Mouse (Mus musculus) small intestine, adult 2 months (tissue): ENCODE data around the gene Ffar2. TPM values are rescaled to one million over a fixed set of nuclear protein-coding genes. Genes with fewer than 3 reads are reported as not detected.
"Not testable (repeated sequence)": the region's sequence is repeated elsewhere in the genome, so short reads cannot be mapped to it uniquely, and the experiment has no call there.

Experiments
- H3K27ac ChIP-seq: fragments of 200-500 bp; 2 replicates; pipeline ENCODE4 v1.5.1; 2012; ENCODE audit warnings: low read depth, low read length, control low read depth, inconsistent platforms; ENCODE audit not compliant: insufficient read depth
- H3K27me3 ChIP-seq: fragments of 200-500 bp; 2 replicates; pipeline ENCODE4 v1.6.1; 2012; ENCODE audit warnings: mild to moderate bottlenecking, moderate library complexity, low read length, inconsistent platforms; ENCODE audit not compliant: control insufficient read depth, insufficient read depth
- H3K36me3 ChIP-seq: fragments of 200-500 bp; 2 replicates; pipeline ENCODE4 v1.6.1; 2012; ENCODE audit warnings: mild to moderate bottlenecking, low read length, control low read depth, inconsistent platforms; ENCODE audit not compliant: control insufficient read depth, insufficient read depth
- H3K4me1 ChIP-seq: fragments of 200-500 bp; 2 replicates; pipeline ENCODE4 v1.6.1; 2012; ENCODE audit warnings: low read length, inconsistent platforms, mixed read lengths; ENCODE audit not compliant: control insufficient read depth, insufficient read depth, insufficient read length
- H3K4me3 ChIP-seq: fragments of 200-500 bp; 2 replicates; pipeline ENCODE4 v1.5.1; 2012; ENCODE audit warnings: low read depth, mild to moderate bottlenecking, control low read depth, inconsistent platforms, low read length, moderate library complexity
- CTCF ChIP-seq: fragments of 200-500 bp; IDR thresholded peaks from 2 replicates; pipeline ENCODE4 v1.5.1; 2012; ENCODE audit warnings: low read depth, mild to moderate bottlenecking, control low read depth, inconsistent platforms, low read length, moderate library complexity, mixed read lengths; ENCODE audit not compliant: insufficient replicate concordance, insufficient read length; ENCODE audit errors: extremely low read depth
- POLR2A ChIP-seq: fragments of 200-500 bp; IDR thresholded peaks from 2 replicates; pipeline ENCODE4 v1.6.1; 2012; ENCODE audit warnings: low read depth, mild to moderate bottlenecking, control low read depth, inconsistent platforms, low read length, moderate library complexity
- WGBS: fragments of 180-500 bp; shearing (Covaris S2); methylation state at CpG from one replicate; pipeline ENCODE4 v1.1.7; 2018; 5-methylcytosine and 5-hydroxymethylcytosine counted together
- polyA plus RNA-seq: library from polyadenylated mRNA; depleted of rRNA; stranded (reverse); fragments of >200 nt; gene quantifications from 2 replicates; pipeline ENCODE4 v1.2.3, GENCODE M21; 2012

Gene Ffar2
- polyA plus RNA-seq, 1 experiment = 9.5 TPM

DNA sequence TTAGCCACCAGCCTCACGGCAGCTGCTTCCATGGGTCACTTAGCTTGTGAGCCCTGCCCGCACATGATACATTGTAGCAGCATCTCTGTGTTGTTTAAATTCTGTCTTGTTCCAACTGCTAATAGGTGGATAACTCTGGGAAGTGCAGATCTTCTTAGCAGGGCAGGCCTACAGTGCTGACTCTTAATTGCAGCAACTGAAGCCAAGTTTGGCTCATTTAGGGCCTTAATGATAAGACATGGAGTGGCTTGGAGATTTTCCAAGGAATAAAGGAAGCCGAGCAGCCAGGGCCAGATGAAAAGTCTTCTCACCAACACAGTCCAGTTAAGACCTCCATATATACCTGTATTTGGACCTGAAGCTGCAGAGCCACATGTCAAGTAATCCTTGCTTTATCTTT lies 16.7 kb upstream of the Ffar2 start:
- H3K4me3 ChIP-seq = no peak overlapping the region
- H3K27ac ChIP-seq = no peak overlapping the region
- H3K36me3 ChIP-seq = no peaks in the 10 kb centered on the region
- no peaks in the 10 kb centered on the region for H3K27me3 ChIP-seq
- no peak for TF ChIP-seq CTCF
- no peak for TF ChIP-seq POLR2A
- peaks cover 19% of the 10 kb centered on the region for H3K4me1 ChIP-seq
- WGBS = 13% methylated on average over 3 of the region's 3 CpGs

GRCm38 (mm10) chr7:30837277-30837676 lies 13.7 kb upstream of the Ffar2 start:
- H3K27ac ChIP-seq = no peak overlapping the region
- H3K4me1 ChIP-seq = peaks cover 19% of the 10 kb centered on the region
- H3K36me3 ChIP-seq = no peaks in the 10 kb centered on the region
- TF ChIP-seq CTCF (no peak), POLR2A (no peak)
- no peak overlapping the region for H3K4me3 ChIP-seq
- H3K27me3 ChIP-seq = peaks cover 2% of the 10 kb centered on the region; the same call in 1 of the 2 replicates

DNA sequence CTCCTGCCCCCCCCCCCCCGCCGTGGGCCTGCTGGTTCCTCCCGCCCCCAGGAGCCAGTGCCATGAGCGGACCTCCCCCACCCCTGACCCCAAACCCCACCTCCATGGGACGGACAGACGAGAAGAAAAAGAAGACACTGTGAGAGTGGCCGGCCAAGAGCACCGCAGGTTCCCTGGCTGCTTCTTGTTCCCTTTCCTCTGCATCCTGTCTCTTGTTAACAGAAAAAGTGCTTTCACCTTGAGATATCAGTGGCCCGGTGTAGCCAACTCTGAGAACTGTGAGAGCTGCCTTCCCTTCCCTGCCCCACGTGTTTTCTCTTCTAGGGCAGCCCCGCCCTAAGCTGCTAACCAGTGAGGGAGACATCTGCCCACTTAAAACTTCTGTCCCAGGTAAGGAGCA lies 9.1 kb upstream of the Ffar2 start:
- H3K36me3 ChIP-seq, H3K4me3 ChIP-seq, H3K4me1 ChIP-seq, H3K27ac ChIP-seq, H3K27me3 ChIP-seq: not testable (repeated sequence)
- 49% methylated on average over 10 of the region's 11 CpGs for WGBS

- no peak overlapping the region for H3K4me3 ChIP-seq
- no peak for TF ChIP-seq CTCF
- TF ChIP-seq POLR2A = no peak
Observed at GRCm38 (mm10) chr7:30832261-30832660, 8.7 kb upstream of the Ffar2 start.

GRCm38 (mm10) chr7:30829428-30829827 lies 5.9 kb upstream of the Ffar2 start:
- TF ChIP-seq CTCF = no peak
- TF ChIP-seq POLR2A = no peak
- Histone ChIP-seq H3K4me3 (no peak overlapping the region), H3K27me3 (peaks cover 2% of the 10 kb centered on the region; the same call in 1 of the 2 replicates), H3K4me1 (no peaks in the 10 kb centered on the region), H3K36me3 (no peaks in the 10 kb centered on the region), H3K27ac (no peak overlapping the region)
- WGBS = 80% methylated on average over 3 of the region's 3 CpGs

More at GRCm38 (mm10) chr7:30832261-30832660, 8.7 kb upstream of the Ffar2 start:
- Histone ChIP-seq H3K27ac (no peak overlapping the region), H3K27me3 (peaks cover 2% of the 10 kb centered on the region; the same call in 1 of the 2 replicates), H3K36me3 (no peaks in the 10 kb centered on the region), H3K4me1 (no peaks in the 10 kb centered on the region)
- WGBS = 75% methylated on average over 11 of the region's 17 CpGs

DNA sequence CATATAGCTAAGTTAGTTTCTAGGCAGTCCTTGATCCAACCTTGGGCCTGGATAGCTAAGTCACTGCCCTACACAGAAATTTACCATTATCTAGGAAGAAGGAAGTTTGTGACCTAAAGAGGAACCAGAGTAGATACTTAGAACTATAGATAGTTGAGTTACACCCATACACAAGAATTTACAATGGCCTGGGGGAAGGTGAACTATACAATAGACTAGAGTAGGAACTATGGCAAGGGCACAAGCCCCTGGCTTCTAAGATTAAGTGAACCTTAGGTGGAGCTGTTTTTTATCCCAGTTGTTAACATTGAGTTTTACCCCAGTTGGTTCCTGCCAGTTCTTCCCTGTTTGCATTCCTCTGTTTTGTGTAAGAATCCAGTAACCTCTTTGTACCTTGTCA lies 5.3 kb upstream of the Ffar2 start:
- not testable (repeated sequence) for H3K36me3 ChIP-seq, H3K27ac ChIP-seq, H3K4me1 ChIP-seq, H3K27me3 ChIP-seq, H3K4me3 ChIP-seq

- H3K27me3 ChIP-seq = no peaks in the 10 kb centered on the region
- H3K36me3 ChIP-seq = no peaks in the 10 kb centered on the region
- H3K4me3 ChIP-seq = no peak overlapping the region
- no peak for TF ChIP-seq CTCF
- no peak for TF ChIP-seq POLR2A
- 72% methylated on average over 10 of the region's 10 CpGs for WGBS
- H3K27ac ChIP-seq = no peak overlapping the region
- H3K4me1 ChIP-seq = no peaks in the 10 kb centered on the region
Observed at GRCm38 (mm10) chr7:30826660-30827059, 3.1 kb upstream of the Ffar2 start.

- no peak overlapping the region for H3K4me3 ChIP-seq
- H3K27ac ChIP-seq = no peak overlapping the region
- WGBS = 72% methylated on average over 3 of the region's 3 CpGs
- no peaks in the 10 kb centered on the region for H3K36me3 ChIP-seq
- H3K4me1 ChIP-seq = peaks cover 5% of the 10 kb centered on the region
- no peak for TF ChIP-seq CTCF
- no peak for TF ChIP-seq POLR2A
- H3K27me3 ChIP-seq = no peaks in the 10 kb centered on the region
Observed at GRCm38 (mm10) chr7:30824306-30824705, 731 bp upstream of the Ffar2 start.
